In the genomic region with DNA sequence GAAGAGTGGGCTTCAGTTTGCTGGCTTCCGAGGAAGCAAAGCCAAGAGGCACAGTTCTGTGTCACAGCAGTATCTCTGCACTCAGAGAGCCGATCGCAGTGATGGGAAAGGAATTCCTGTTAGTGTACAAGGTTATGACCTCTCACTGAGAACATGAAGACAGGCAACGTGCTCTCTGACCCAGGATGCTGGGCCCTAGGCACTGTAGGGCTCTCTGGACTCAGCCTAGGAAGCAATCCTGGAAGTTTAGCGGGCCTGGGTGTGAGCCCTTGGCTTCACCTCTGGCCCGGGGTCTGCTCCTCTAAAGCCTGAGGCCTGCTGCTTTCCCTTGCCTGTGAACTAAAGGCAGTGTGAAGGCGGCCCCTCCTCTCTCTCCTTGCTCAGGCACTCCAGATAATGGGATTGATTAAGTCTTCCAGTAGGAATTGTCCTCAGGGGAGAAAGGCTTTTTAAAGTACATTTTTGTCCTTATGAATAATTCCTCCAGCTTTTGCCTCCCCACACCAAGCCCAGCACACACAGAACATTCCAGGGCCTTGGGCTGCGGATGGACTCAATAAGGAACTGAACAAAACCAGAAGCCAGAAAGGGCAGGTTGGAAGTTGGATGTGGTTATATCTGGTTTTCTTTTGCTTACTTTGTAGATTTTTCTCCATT, we compare ENCODE assay signal across 11 mouse cellular contexts. TPM values are rescaled to one million over a fixed set of nuclear protein-coding genes. Genes with fewer than 3 reads are reported as not detected.
DNase-seq lines count a peak whose midpoint lies in the region; ATAC-seq lines count a peak whose summit lies in the region.
"Had no signal": no experiment of that assay in that cellular context is flagged by ENCODE, and none has a peak within 500 bp of the region (broad histone marks: within the 10 kb centered on the region; RNA-seq: fewer than 3 reads in every experiment).

No protein-coding gene starts in this region.

- peak overlapping the region; percentile 33; the same call in 1 of the 2 replicates for H3K27ac ChIP-seq in heart, embryonic 13.5 days (replicated peaks)
- peak overlapping the region; percentile 22; the same call in 1 of the 2 replicates for H3K27ac ChIP-seq in midbrain, embryonic 11.5 days (ENCODE audit: low read depth, low read length)
- no peak overlapping the region for H3K27ac ChIP-seq in midbrain, embryonic 16.5 days (ENCODE audit: low read length)
- 0 out of 2 replicates have a peak overlapping the region, but pooled peaks have one; percentile 35 for H3K27ac ChIP-seq in embryonic facial prominence, embryonic 11.5 days (replicated peaks; ENCODE audit: low read depth, low read length)
- no peak overlapping the region for H3K27ac ChIP-seq in neural tube, embryonic 11.5 days (ENCODE audit: low read depth, low read length)

- H3K4me1 ChIP-seq in heart, embryonic 13.5 days = peaks cover 33% of the 10 kb centered on the region
- peaks cover 14% of the 10 kb centered on the region for H3K4me1 ChIP-seq in midbrain, embryonic 11.5 days (ENCODE audit: control insufficient read depth, insufficient read depth, low read length)
- peaks cover 13% of the 10 kb centered on the region for H3K4me1 ChIP-seq in midbrain, embryonic 16.5 days (ENCODE audit: control insufficient read depth, insufficient read depth, low read length)
- H3K4me1 ChIP-seq in embryonic facial prominence, embryonic 11.5 days (ENCODE audit: control insufficient read depth, insufficient read depth, low read length) = peaks cover 5% of the 10 kb centered on the region
- 0 out of 2 replicates have a peak, but pooled peaks cover 9% of the 10 kb centered on the region for H3K4me1 ChIP-seq in neural tube, embryonic 11.5 days (ENCODE audit: control insufficient read depth, insufficient read depth, low read length)

- no peak overlapping the region for H3K4me2 ChIP-seq in heart, embryonic 13.5 days
- H3K4me2 ChIP-seq in midbrain, embryonic 11.5 days = no peak overlapping the region
- H3K4me2 ChIP-seq in midbrain, embryonic 16.5 days (ENCODE audit: low read length) = no peak overlapping the region
- no peak overlapping the region for H3K4me2 ChIP-seq in embryonic facial prominence, embryonic 11.5 days (ENCODE audit: low read depth, low read length)
- H3K4me2 ChIP-seq in neural tube, embryonic 11.5 days (ENCODE audit: low read depth) = no peak overlapping the region

- H3K9me3 ChIP-seq in heart, embryonic 13.5 days = no peaks in the 10 kb centered on the region
- H3K9me3 ChIP-seq in midbrain, embryonic 11.5 days (ENCODE audit: control insufficient read depth, low read length) = no peaks in the 10 kb centered on the region
- H3K9me3 ChIP-seq in midbrain, embryonic 16.5 days (replicated peaks; ENCODE audit: control insufficient read depth, low read length, poor library complexity, severe bottlenecking) = no peaks in the 10 kb centered on the region
- H3K9me3 ChIP-seq in embryonic facial prominence, embryonic 11.5 days (replicated peaks; ENCODE audit: control insufficient read depth, low read length) = no peaks in the 10 kb centered on the region
- H3K9me3 ChIP-seq in neural tube, embryonic 11.5 days (ENCODE audit: control insufficient read depth, low read length) = no peaks in the 10 kb centered on the region

- no peak for ATAC-seq in heart, embryonic 13.5 days (ENCODE audit: extremely low read depth, insufficient number of reproducible peaks, low FRiP score, low TSS enrichment)
- ATAC-seq in midbrain, embryonic 11.5 days (ENCODE audit: low FRiP score) = peak; percentile 14; the same call in 1 of the 2 replicates
- ATAC-seq in midbrain, embryonic 16.5 days = no peak
- no peak for ATAC-seq in embryonic facial prominence, embryonic 11.5 days (replicated peaks; ENCODE audit: insufficient number of reproducible peaks, low FRiP score, low TSS enrichment, low read depth)
- no peak for ATAC-seq in neural tube, embryonic 11.5 days (ENCODE audit: insufficient read depth, low FRiP score, low TSS enrichment)
- ATAC-seq: hindbrain, embryonic 16.5 days had no signal

- H3K4me3 ChIP-seq in heart, embryonic 13.5 days = no peak overlapping the region
- no peak overlapping the region for H3K4me3 ChIP-seq in midbrain, embryonic 11.5 days (ENCODE audit: low read depth, low read length)
- H3K4me3 ChIP-seq in midbrain, embryonic 16.5 days (ENCODE audit: low read depth, low read length) = no peak overlapping the region
- no peak overlapping the region for H3K4me3 ChIP-seq in embryonic facial prominence, embryonic 11.5 days (ENCODE audit: low read depth, low read length)
- no peak overlapping the region for H3K4me3 ChIP-seq in neural tube, embryonic 11.5 days (ENCODE audit: low read depth, low read length)

- DNase-seq in heart, adult 18-20 months = no peak
- peak; percentile 91 for DNase-seq in midbrain, embryonic 11.5 days (ENCODE audit: low spot score, missing footprints)
- peak; percentile 48 for DNase-seq in embryonic facial prominence, embryonic 11.5 days (ENCODE audit: low spot score)
- peak; percentile 45 for DNase-seq in neural tube, embryonic 11.5 days (ENCODE audit: low spot score)
- DNase-seq in left cerebral cortex, adult 9 months (ENCODE audit: low spot score in 2 of 2) = no peak
- DNase-seq in thymus, postnatal 25 days = no peak
- DNase-seq: layer of hippocampus, adult 9-11 months; right cerebral cortex, adult 18-20 months had no signal

- H3K9ac ChIP-seq in heart, embryonic 13.5 days = peak overlapping the region; percentile 17; the same call in 1 of the 2 replicates
- no peak overlapping the region for H3K9ac ChIP-seq in midbrain, embryonic 11.5 days (ENCODE audit: low read length)
- H3K9ac ChIP-seq in midbrain, embryonic 16.5 days (ENCODE audit: low read depth, low read length) = no peak overlapping the region
- 0 out of 2 replicates have a peak overlapping the region, but pooled peaks have one; percentile 28 for H3K9ac ChIP-seq in embryonic facial prominence, embryonic 11.5 days (replicated peaks; ENCODE audit: low read length)
- H3K9ac ChIP-seq in neural tube, embryonic 11.5 days (ENCODE audit: low read length) = no peak overlapping the region

- no peaks in the 10 kb centered on the region for H3K36me3 ChIP-seq in heart, embryonic 13.5 days
- H3K36me3 ChIP-seq in midbrain, embryonic 11.5 days (ENCODE audit: control insufficient read depth, insufficient read depth, low read length) = no peaks in the 10 kb centered on the region
- no peaks in the 10 kb centered on the region for H3K36me3 ChIP-seq in midbrain, embryonic 16.5 days (ENCODE audit: control insufficient read depth, insufficient read depth, low read length)
- H3K36me3 ChIP-seq in embryonic facial prominence, embryonic 11.5 days (replicated peaks; ENCODE audit: control insufficient read depth, insufficient read depth, low read depth, low read length) = no peaks in the 10 kb centered on the region
- no peaks in the 10 kb centered on the region for H3K36me3 ChIP-seq in neural tube, embryonic 11.5 days (ENCODE audit: control insufficient read depth, insufficient read depth, low read length)

- H3K27me3 ChIP-seq in heart, embryonic 13.5 days (replicated peaks) = peaks cover 12% of the 10 kb centered on the region; the same call in 1 of the 2 replicates
- H3K27me3 ChIP-seq in midbrain, embryonic 11.5 days (ENCODE audit: control insufficient read depth, insufficient read depth, low read length) = no peaks in the 10 kb centered on the region
- H3K27me3 ChIP-seq in midbrain, embryonic 16.5 days (ENCODE audit: control insufficient read depth, insufficient read depth, low read depth, low read length) = no peaks in the 10 kb centered on the region; the same call in 1 of the 2 replicates
- no peaks in the 10 kb centered on the region for H3K27me3 ChIP-seq in embryonic facial prominence, embryonic 11.5 days (ENCODE audit: control insufficient read depth, insufficient read depth, low read length)
- no peaks in the 10 kb centered on the region for H3K27me3 ChIP-seq in neural tube, embryonic 11.5 days (ENCODE audit: control insufficient read depth, insufficient read depth, low read length)

- WGBS in heart, embryonic 13.5 days = 32% methylated on average over 8 of the region's 8 CpGs
- 14% methylated on average over 8 of the region's 8 CpGs for WGBS in midbrain, embryonic 11.5 days
- WGBS in midbrain, embryonic 16.5 days = 14% methylated on average over 8 of the region's 8 CpGs
- 13% methylated on average over 8 of the region's 8 CpGs for WGBS in embryonic facial prominence, embryonic 11.5 days
- WGBS in neural tube, embryonic 11.5 days = 22% methylated on average over 8 of the region's 8 CpGs

RNA-seq across cellular contexts. Expression of gene Smco4, which starts 2.8 kb away (rescaled TPM):
- 1.6 and 2.3 TPM in 2 replicates for polyA plus RNA-seq in heart, embryonic 13.5 days (2015; fragmentation: Nextera tagmentation; extraction: Ambion mirVana)
- total RNA-seq in heart, adult 18-20 months (2021) = 10 to 100 TPM; 19.1 to 24.0 TPM
- polyA plus RNA-seq in midbrain, embryonic 11.5 days (2014; fragmentation: Nextera tagmentation; extraction: Ambion mirVana) = 3.0 and 3.7 TPM in 2 replicates
- 0.54 and 0.81 TPM in 2 replicates for polyA plus RNA-seq in midbrain, embryonic 16.5 days (2015; fragmentation: Nextera tagmentation; extraction: Ambion mirVana)
- polyA plus RNA-seq in embryonic facial prominence, embryonic 11.5 days (2014; fragmentation: Nextera tagmentation; extraction: Ambion mirVana) = 3.5 and 4.8 TPM in 2 replicates
- polyA plus RNA-seq in neural tube, embryonic 11.5 days (2014; fragmentation: Nextera tagmentation; extraction: Ambion mirVana) = 3.6 and 3.7 TPM in 2 replicates

Comparison
In these comparisons a context has a peak if more than half of its experiments do, and no peak if none do; other contexts are left out.
1. H3K27ac ChIP-seq: peak in heart, embryonic 13.5 days (single experiment), midbrain, embryonic 11.5 days (single experiment) and embryonic facial prominence, embryonic 11.5 days (single experiment); none in midbrain, embryonic 16.5 days (single experiment) and neural tube, embryonic 11.5 days (single experiment).
2. H3K9ac ChIP-seq: peak in heart, embryonic 13.5 days (single experiment) and embryonic facial prominence, embryonic 11.5 days (single experiment); none in midbrain, embryonic 11.5 days (single experiment), midbrain, embryonic 16.5 days (single experiment) and neural tube, embryonic 11.5 days (single experiment).
3. DNase-seq: peak in midbrain, embryonic 11.5 days (single experiment), embryonic facial prominence, embryonic 11.5 days (single experiment) and neural tube, embryonic 11.5 days (single experiment); none in heart, adult 18-20 months (0 of 2), left cerebral cortex, adult 9 months (0 of 2) and thymus, postnatal 25 days (single experiment).